Mouse (Mus musculus) embryonic facial prominence, embryonic 10.5 days (tissue): ENCODE results near the gene Sart1. TPM values are rescaled to one million over a fixed set of nuclear protein-coding genes. Genes with fewer than 3 reads are reported as not detected.
"Not testable (repeated sequence)": the region's sequence is repeated elsewhere in the genome, so short reads cannot be mapped to it uniquely, and the experiment has no call there.

ENCODE experiments used
- DNase-seq: peaks from one replicate; pipeline ENCODE4 v3.0.0-alpha.2; 2017; ENCODE audit warnings: low spot score
- H3K27ac ChIP-seq: fragments of 300-500 bp; sonication (generic); replicated peaks from 2 replicates; pipeline ENCODE4 v1.5.1; 2016; ENCODE audit warnings: mild to moderate bottlenecking
- H3K27me3 ChIP-seq: fragments of 300-500 bp; sonication (generic); replicated peaks from 2 replicates; pipeline ENCODE4 v1.6.1; 2016; ENCODE audit warnings: low read depth, mild to moderate bottlenecking; ENCODE audit not compliant: poor library complexity, severe bottlenecking
- H3K36me3 ChIP-seq: fragments of 300-500 bp; sonication (generic); replicated peaks from 2 replicates; pipeline ENCODE4 v1.6.1; 2016; ENCODE audit warnings: mild to moderate bottlenecking, moderate library complexity
- H3K4me1 ChIP-seq: fragments of 300-500 bp; sonication (generic); 2 replicates; pipeline ENCODE4 v1.6.1; 2016
- H3K4me3 ChIP-seq: fragments of 300-500 bp; sonication (generic); 2 replicates; pipeline ENCODE4 v1.5.1; 2016; ENCODE audit warnings: mild to moderate bottlenecking, moderate library complexity
- H3K9me3 ChIP-seq: fragments of 300-500 bp; sonication (generic); 2 replicates; pipeline ENCODE4 v1.6.1; 2016; ENCODE audit warnings: mild to moderate bottlenecking
- WGBS: fragments of 180-500 bp; shearing (Covaris S2); methylation state at CpG from one replicate; pipeline ENCODE4 v1.1.7; 2016; 5-methylcytosine and 5-hydroxymethylcytosine counted together
- polyA plus RNA-seq: library from polyadenylated mRNA; unstranded; fragments of >200 nt; fragmentation: Nextera tagmentation; extraction: Ambion mirVana; gene quantifications from 2 replicates; pipeline ENCODE4 v1.2.1, GENCODE M21; 2016

Sart1 gene
- polyA plus RNA-seq, 1 experiment from 2014 or later, result 89.4 TPM

DNA sequence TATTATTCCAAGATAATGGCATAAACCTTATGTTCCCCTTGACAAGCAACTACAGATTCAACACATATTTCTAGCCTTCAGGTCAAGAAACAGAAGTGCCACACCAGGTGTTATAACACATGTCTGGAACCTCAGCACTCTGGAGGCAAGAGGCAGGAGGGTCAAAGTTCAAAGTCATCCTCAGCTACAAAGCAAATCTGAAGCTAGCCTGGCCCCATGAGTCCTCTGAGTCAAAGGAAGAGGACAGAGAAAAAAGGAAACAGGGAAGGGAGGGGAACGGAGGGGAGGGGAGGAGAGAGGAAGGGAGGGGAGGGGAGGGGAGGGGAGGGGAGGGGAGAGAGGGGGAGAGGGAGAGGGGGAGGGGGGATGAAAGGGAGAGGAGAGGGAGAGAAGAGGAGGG is 32.4 kb downstream of the Sart1 start:
- no peak for DNase-seq
- H3K27ac ChIP-seq, result no peak overlapping the region
- no CpG with 5 or more reads among the region's 1 CpGs for WGBS

DNA sequence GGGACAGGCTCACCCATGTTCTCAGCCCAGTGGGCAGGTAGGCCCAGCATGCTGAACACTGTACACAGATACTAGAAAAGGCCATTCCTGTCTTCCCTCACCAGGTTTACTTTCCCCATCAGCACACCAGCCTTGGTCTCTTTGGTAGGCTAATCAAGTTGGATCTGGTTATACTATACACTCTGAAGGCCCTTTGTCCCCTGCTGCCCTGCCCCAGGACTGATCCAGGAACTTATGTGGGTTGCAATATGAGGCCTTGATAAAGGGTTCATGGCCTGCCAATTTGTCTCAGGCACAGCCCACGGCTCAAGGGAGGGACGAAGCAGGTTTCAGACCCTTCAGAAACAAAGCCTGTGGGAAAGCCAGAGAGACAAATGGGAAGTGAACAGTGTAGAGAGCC is 34.9 kb downstream of the Sart1 start:
- H3K4me1 ChIP-seq, result peaks cover 6% of the 10 kb centered on the region
- no peak for DNase-seq
- no peak overlapping the region for H3K4me3 ChIP-seq
- no peaks in the 10 kb centered on the region for H3K36me3 ChIP-seq
- no peaks in the 10 kb centered on the region for H3K9me3 ChIP-seq
- peaks cover 18% of the 10 kb centered on the region for H3K27me3 ChIP-seq
- H3K27ac ChIP-seq, result no peak overlapping the region
- 79% methylated on average over 2 of the region's 2 CpGs for WGBS

More for the DNA sequence above, 32.4 kb downstream of the Sart1 start:
- Histone ChIP-seq H3K36me3 (0 out of 2 replicates have a peak, but pooled peaks cover 7% of the 10 kb centered on the region), H3K4me3 (no peak overlapping the region), H3K27me3 (no peaks in the 10 kb centered on the region), H3K4me1 (no peaks in the 10 kb centered on the region; the same call in 1 of the 2 replicates), H3K9me3 (no peaks in the 10 kb centered on the region)

DNA sequence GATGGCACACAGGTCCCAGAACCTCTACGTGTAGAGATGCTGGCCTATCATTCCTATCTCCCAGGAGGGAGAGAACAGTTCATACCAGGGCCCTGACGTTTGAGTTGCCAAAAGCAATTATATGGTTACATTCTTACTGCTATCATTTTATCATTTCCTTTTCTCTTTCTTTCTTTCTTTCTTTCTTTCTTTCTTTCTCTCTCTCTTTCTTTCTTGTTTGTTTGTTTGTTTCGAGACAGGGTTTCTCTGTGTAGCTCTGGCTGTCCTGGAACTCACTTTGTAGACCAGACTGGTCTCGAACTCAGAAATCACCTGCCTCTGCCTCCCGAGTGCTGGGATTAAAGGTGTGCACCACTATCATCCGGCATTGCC is 39.0 kb downstream of the Sart1 start, which contains the start of gene Cst6:
Gene Cst6, minus strand, starts transcription at position 73 of the 372 bp plus-strand sequence.
- Histone ChIP-seq H3K4me3 (peak within 1 kb of the TSS; percentile 58), H3K27me3 (peaks cover 25% of the 10 kb centered on the region)
- H3K36me3 ChIP-seq, DNase-seq, H3K9me3 ChIP-seq, H3K27ac ChIP-seq, H3K4me1 ChIP-seq: not testable (repeated sequence)
- 66% methylated on average over 6 of the region's 6 CpGs for WGBS

DNA sequence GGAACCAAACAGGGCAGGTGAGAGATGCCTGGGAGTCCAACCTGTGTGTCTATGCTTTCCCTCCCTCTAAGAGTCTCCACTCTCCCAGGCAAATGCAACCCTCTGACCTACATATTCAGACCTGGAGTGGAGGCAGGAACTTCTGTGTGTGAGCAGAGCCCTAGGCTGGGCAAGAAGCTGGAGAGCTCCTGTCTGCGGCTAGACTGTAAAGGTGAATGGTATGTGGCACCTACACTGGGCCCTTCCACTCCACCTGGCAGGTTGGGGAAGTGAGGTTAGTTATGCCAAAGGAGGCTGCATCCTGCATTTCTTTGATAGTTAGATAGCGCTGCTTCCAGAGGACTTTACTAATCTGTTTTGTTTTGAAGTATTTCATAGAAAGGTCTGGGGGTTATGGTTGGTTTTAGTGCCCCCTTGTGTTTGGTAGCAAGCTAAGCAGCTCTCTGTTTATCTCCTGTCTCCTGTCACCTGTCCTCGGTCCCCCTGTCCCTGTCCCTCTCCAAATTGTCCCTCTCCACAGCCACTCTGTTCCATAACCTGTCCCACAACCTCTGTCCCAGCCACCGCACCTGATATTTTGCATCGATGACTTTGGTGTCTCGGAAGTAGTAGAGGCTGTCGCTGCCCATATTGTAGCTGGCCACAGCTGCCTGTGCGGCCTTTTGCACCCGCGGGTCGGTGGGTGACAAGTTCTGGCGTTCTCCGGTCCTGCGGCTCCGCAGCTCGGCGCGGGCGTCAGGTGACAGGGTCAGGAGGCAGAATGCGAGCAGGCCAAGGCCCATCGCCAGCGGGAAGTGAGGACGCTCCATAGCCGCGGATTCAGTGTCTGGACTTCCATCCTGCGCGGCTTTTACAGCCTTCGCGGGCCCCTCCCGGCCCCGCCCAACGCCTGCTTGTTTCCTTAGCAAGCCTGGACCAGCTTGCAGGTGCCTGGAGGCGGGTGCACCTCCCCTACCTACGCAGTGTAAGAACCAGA is 39.7 kb downstream of the Sart1 start:
- Histone ChIP-seq H3K9me3 (no peaks in the 10 kb centered on the region), H3K27me3 (peaks cover 25% of the 10 kb centered on the region), H3K4me3 (peak overlapping the region; percentile 58), H3K27ac (no peak overlapping the region; the same call in 1 of the 2 replicates), H3K4me1 (peaks cover 6% of the 10 kb centered on the region), H3K36me3 (no peaks in the 10 kb centered on the region)
- WGBS, result 6% methylated on average over 34 of the region's 34 CpGs
- DNase-seq, result peak; percentile 43

DNA sequence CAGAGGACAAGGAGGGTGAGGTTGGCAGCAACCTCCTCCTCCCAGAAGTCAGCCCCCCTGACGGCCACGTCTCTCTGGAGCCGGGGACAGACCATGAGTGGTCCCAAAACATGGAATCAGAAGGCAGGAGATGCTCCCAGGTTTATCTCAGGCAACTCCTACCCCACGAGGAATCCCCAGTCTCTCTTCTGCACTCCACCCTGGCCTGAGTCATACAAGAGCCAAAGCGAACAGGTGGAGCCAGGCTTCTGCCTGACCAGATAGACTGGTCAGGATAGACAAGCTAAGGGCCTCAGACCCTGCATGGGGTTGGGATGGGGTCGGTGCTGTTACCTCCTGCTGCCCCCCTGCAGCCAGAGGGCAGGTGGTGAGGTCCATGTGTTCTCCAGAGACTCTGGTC is 40.4 kb downstream of the Sart1 start:
- no peak for DNase-seq
- Histone ChIP-seq H3K4me3 (no peak overlapping the region), H3K4me1 (peaks cover 6% of the 10 kb centered on the region), H3K27me3 (peaks cover 25% of the 10 kb centered on the region), H3K36me3 (no peaks in the 10 kb centered on the region), H3K27ac (no peak overlapping the region), H3K9me3 (no peaks in the 10 kb centered on the region)
- 74% methylated on average over 6 of the region's 6 CpGs for WGBS

DNA sequence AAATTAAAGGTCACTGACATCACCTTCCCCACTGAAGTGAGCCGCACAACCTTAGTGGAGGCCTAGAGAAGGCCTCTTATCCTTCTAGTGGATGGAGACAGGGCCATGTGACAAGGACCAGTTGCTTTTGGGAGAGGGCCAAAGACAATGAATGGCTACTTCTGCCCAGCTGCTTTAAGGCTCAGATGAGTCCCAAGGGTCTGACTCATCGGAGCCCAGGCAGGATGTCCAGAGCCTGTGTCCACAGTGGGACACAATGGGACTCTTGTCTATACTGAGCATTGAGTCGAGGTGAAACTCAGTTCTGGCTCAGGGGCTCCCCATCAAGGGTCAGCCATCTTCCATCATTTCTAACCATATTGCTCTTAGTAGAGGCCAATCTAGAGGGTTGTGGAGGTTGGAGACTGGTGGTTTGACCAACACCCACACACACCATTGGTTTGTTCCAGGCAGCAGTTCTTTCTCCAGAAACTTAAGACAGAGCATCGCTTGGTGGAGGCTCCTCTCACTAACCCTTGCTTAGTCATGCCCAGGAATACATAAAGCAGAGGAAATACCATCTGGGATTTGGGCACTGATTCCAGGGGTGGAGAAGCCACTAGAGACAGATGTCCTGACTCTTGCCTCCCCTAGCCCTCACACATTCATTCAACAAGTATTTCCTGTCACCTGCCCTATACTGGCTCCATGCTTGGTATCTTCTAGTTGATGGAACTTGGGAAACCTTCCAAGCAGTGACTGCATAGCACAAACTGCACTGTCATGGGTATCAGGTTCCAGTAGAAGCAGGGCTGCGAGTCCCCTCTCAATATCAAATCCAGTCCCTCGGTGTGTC is 43.0 kb downstream of the Sart1 start:
- H3K27ac ChIP-seq, result no peak overlapping the region
- WGBS, result 72% methylated on average over 6 of the region's 6 CpGs

DNA sequence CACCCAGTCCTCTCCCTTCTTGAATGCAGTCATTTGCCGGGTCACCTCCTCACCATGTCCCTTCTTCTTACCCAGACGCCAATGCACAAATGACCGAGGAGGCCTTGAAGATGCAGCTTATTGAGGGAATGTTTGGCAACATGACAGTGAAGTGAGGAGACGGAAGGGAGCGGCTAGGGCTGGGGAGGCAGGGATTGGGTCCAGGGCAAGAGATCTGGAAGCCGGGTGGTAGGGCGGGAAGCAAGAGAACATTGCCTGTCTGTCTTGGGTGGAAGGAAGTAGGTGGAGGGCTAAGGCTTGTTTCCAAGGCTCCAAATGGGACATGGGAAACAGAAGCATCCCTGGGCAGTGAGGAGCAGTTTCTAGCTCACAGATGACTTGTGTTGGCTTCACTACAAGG is 47.1 kb downstream of the Sart1 start:
- 94% methylated on average over 7 of the region's 7 CpGs for WGBS
- Histone ChIP-seq H3K4me3 (no peak overlapping the region), H3K9me3 (no peaks in the 10 kb centered on the region), H3K4me1 (no peaks in the 10 kb centered on the region), H3K36me3 (no peaks in the 10 kb centered on the region), H3K27me3 (no peaks in the 10 kb centered on the region), H3K27ac (no peak overlapping the region)
- DNase-seq, result no peak

More for the DNA sequence above, 43.0 kb downstream of the Sart1 start:
- Histone ChIP-seq H3K9me3 (no peaks in the 10 kb centered on the region), H3K4me3 (no peak overlapping the region), H3K36me3 (no peaks in the 10 kb centered on the region), H3K4me1 (peaks cover 6% of the 10 kb centered on the region), H3K27me3 (peaks cover 23% of the 10 kb centered on the region)
- no peak for DNase-seq

DNA sequence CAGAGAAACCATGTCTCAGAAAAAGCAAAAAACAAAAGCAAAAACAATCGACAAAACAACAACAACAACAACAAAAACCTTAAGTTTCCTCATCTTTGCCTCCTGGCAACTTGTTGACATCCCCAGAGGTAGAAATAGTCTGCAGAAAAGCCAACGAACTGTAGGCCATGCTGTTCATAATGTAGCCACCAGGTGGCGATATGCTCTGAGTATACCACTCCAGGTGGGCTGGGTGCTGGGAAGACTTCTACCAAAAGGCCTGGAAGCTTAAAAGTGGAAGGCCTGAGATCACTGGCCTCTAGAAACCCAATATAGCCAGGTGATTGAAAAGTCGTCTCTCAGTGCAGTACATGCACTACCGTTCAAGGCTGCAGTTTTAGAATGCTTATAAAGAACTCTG is 50.5 kb downstream of the Sart1 start:
- Histone ChIP-seq H3K27ac (no peak overlapping the region), H3K4me3 (no peak overlapping the region), H3K36me3 (no peaks in the 10 kb centered on the region), H3K27me3 (no peaks in the 10 kb centered on the region), H3K4me1 (peaks cover 5% of the 10 kb centered on the region; the same call in 1 of the 2 replicates), H3K9me3 (no peaks in the 10 kb centered on the region)
- 21% methylated on average over 5 of the region's 5 CpGs for WGBS
- peak; percentile 77 for DNase-seq

DNA sequence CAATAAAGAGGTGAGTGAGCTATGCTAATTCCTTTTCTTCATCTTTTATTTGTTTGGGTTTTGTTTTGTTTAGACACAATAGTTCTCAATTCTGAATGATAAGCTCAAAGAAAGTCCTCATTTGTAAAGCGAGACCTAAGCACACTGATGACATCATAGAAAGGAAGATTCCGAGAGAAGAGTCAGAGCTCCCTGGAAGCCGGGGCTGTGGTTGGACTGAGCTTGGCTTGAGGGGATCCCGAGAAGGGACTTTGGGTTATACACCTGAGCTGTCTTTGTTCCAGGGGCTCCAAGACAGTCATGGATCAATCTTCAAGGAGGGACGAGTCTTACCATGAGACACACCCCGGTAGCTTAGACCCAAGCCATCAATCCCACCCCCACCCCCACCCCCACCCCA is 53.1 kb downstream of the Sart1 start, which contains the start of gene Catsper1:
Gene Catsper1, plus strand, starts transcription at position 301 of the 400 bp plus-strand sequence.
- no peak within 1 kb of the TSS for H3K4me3 ChIP-seq
- H3K4me1 ChIP-seq, result peaks cover 5% of the 10 kb centered on the region; the same call in 1 of the 2 replicates
- no peak for DNase-seq
- H3K9me3 ChIP-seq, result no peaks in the 10 kb centered on the region
- H3K36me3 ChIP-seq, result no peaks in the 10 kb centered on the region
- H3K27me3 ChIP-seq, result no peaks in the 10 kb centered on the region
- H3K27ac ChIP-seq, result no peak within 1 kb of the TSS
- 88% methylated on average over 6 of the region's 6 CpGs for WGBS

DNA sequence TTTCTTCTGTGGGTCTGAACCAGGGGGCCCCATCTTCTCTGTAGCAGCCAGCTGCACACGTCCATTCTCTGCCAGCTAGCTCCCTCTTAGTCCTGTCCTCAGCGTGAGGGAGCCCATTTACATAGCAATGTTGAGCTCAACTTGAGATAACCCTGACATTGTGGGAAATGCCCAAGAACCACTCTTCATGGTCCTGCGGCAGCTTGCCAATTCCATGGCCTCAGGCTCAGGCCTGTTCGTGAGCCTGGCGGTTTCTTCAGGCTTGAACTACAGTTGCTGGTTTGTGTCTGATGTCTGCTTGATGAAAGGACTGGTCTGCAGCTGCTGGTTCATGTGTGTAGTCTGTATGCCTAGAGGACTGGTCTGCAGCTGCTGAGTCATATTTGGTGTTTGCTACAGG is 53.8 kb downstream of the Sart1 start:
- no peak for DNase-seq
- no peaks in the 10 kb centered on the region for H3K27me3 ChIP-seq
- peaks cover 5% of the 10 kb centered on the region; the same call in 1 of the 2 replicates for H3K4me1 ChIP-seq
- no peak overlapping the region for H3K27ac ChIP-seq
- no peaks in the 10 kb centered on the region for H3K36me3 ChIP-seq
- no peaks in the 10 kb centered on the region for H3K9me3 ChIP-seq
- 77% methylated on average over 5 of the region's 5 CpGs for WGBS
- no peak overlapping the region for H3K4me3 ChIP-seq

DNA sequence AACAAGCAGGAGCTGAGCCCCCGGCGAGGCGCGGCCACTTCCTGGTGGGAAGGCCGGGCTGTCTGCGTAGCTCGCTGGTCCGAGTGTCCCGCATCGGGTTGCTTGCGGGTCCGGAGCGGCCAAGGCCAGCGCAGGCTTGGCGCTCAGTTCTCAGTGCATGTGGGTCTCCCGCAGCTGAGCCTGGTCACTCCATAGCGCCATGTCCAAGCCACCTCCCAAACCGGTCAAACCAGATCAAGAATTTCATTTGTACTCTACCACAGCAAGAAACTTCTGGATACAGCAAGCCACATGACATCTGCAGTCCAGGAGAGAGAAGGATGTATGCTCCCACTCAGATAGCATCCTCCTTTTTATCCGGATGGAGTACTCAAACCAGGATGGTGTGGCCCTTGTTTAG is 60.5 kb downstream of the Sart1 start:
- no peak for DNase-seq
- Histone ChIP-seq H3K4me1 (no peaks in the 10 kb centered on the region), H3K27ac (no peak overlapping the region), H3K4me3 (no peak overlapping the region), H3K9me3 (no peaks in the 10 kb centered on the region), H3K27me3 (no peaks in the 10 kb centered on the region), H3K36me3 (no peaks in the 10 kb centered on the region)
- 75% methylated on average over 19 of the region's 19 CpGs for WGBS
